Mouse (Mus musculus) c-Kit-positive CD71-negative TER-119-negative erythroid progenitor cells, embryonic 14.5 days (primary cell): ENCODE measurements at regions not wholly inside any gene's neighbourhood (a gene's known extent, or its start where the extent isn't known, plus 50 kb on each side); places are given as distances from the start of the nearest gene placed in this dataset.

Experiments
- DNase-seq: peaks from one replicate; pipeline ENCODE4 v3.0.0-alpha.2; 2013; ENCODE audit warnings: low read depth

- no peak for DNase-seq
These were observed 113.3 kb upstream of the Prdm1 start for GRCm38 (mm10) chr10:44641616-44642015.

- no peak for DNase-seq
These were observed 112.3 kb upstream of the Prdm1 start for GRCm38 (mm10) chr10:44640620-44641019.

GRCm38 (mm10) chr10:44638678-44639077, 110.4 kb upstream of the Prdm1 start:
- DNase-seq = no peak

- DNase-seq = no peak
These were observed 108.5 kb upstream of the Prdm1 start for GRCm38 (mm10) chr10:44636786-44637185.

- DNase-seq = no peak
These were observed 107.8 kb upstream of the Prdm1 start for GRCm38 (mm10) chr10:44636061-44636460.

- no peak for DNase-seq
These were observed 103.3 kb upstream of the Prdm1 start for GRCm38 (mm10) chr10:44631584-44631983.

GRCm38 (mm10) chr10:44630485-44630884, 102.2 kb upstream of the Prdm1 start:
- DNase-seq = no peak

- DNase-seq = no peak
These were observed 100.1 kb upstream of the Prdm1 start for GRCm38 (mm10) chr10:44628387-44628786.

- no peak for DNase-seq
These were observed 99.1 kb upstream of the Prdm1 start for GRCm38 (mm10) chr10:44627431-44627830.

- no peak for DNase-seq
These were observed 97.2 kb upstream of the Prdm1 start for GRCm38 (mm10) chr10:44625521-44625920.

GRCm38 (mm10) chr10:44615586-44615985, 87.3 kb upstream of the Prdm1 start:
- DNase-seq = no peak

- DNase-seq = no peak
These were observed 84.3 kb upstream of the Prdm1 start for GRCm38 (mm10) chr10:44612571-44612970.

- DNase-seq = no peak
These were observed 83.1 kb upstream of the Prdm1 start for GRCm38 (mm10) chr10:44611399-44611798.

- DNase-seq = no peak
These were observed 80.9 kb upstream of the Prdm1 start for GRCm38 (mm10) chr10:44609187-44609586.

GRCm38 (mm10) chr10:44607334-44607851, 79.1 kb upstream of the Prdm1 start:
- DNase-seq = no peak

GRCm38 (mm10) chr10:44604512-44604911, 76.2 kb upstream of the Prdm1 start:
- DNase-seq = no peak

- no peak for DNase-seq
These were observed 75.2 kb upstream of the Prdm1 start for GRCm38 (mm10) chr10:44603461-44603860.

- no peak for DNase-seq
These were observed 73.2 kb upstream of the Prdm1 start for GRCm38 (mm10) chr10:44601550-44601949.

- no peak for DNase-seq
These were observed 71.6 kb upstream of the Prdm1 start for GRCm38 (mm10) chr10:44599964-44600334.

- DNase-seq = no peak
These were observed 71.1 kb upstream of the Prdm1 start for GRCm38 (mm10) chr10:44599331-44599963.

GRCm38 (mm10) chr10:44598615-44599014, 70.3 kb upstream of the Prdm1 start:
- no peak for DNase-seq

- DNase-seq = no peak
These were observed 67.6 kb upstream of the Prdm1 start for GRCm38 (mm10) chr10:44595932-44596331.

GRCm38 (mm10) chr10:44589842-44590241, 61.5 kb upstream of the Prdm1 start:
- no peak for DNase-seq

- DNase-seq = no peak
These were observed 61.1 kb upstream of the Prdm1 start for GRCm38 (mm10) chr10:44589352-44589751.
